Comparison of ENCODE assay signal across 8 mouse cellular contexts in the genomic region with DNA sequence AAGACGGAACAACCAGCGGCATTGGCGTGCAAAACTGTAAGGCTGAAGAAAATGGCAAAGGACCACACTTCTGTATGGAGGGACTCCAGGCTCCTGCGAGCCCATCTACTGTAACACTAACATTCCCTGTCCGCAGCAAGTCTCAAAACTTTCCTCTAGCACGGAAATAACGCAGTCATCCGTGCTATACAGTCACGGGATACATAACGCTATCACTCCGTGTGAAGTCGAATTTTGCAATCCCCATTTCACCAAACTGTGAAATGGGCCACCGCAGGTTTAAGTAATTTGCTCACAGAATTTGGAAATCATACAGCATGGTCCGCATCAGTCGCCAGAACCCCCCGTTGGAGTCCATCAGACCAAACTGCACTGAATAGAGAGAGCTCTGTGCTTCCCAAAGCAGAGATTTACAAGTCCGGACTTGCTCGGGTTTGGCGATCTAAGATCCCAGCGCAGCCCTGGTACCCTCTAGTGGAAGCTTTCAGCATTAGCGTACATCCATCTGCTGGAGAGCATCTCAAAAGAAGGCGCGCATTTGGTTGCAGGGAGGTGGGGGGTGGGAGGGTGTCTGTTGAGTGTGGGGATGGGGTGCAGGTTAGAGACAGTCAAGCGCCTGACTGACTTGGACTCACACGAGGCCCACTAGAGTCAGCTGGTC. TPM values are rescaled to one million over a fixed set of nuclear protein-coding genes. Genes with fewer than 3 reads are reported as not detected.
DNase-seq lines count a peak whose midpoint lies in the region; ATAC-seq and TF ChIP-seq lines count a peak whose summit lies in the region.

No protein-coding gene starts in this region.

- H3K27me3 ChIP-seq in hindbrain, postnatal 0 days (ENCODE audit: insufficient read depth, low read length): no peaks in the 10 kb centered on the region

- peak; percentile 87 for ATAC-seq in hindbrain, postnatal 0 days
- peak; percentile 74 for ATAC-seq in megakaryocyte, adult 5-6 weeks (ENCODE audit: poor library complexity, severe bottlenecking)

- H3K36me3 ChIP-seq in hindbrain, postnatal 0 days (ENCODE audit: insufficient read depth, low read length): no peaks in the 10 kb centered on the region

- intact Hi-C loops in gastrocnemius, adult 2 months (cut with DNase I): loop anchor here (2.0 to 10.0 kb wide), 3 partner anchors 29 to 123 kb away; a partner anchor contains a TSS
- intact Hi-C loops in left cerebral cortex, adult 2 months (cut with DNase I): loop anchor here (10.0 kb wide), 1 partner anchor 235 kb away; no protein-coding TSS in a partner anchor

- TF ChIP-seq CTCF in gastrocnemius, adult 2 months (IDR thresholded peaks at IDR 0.05): peak; percentile 77
- TF ChIP-seq CTCF in hindbrain, postnatal 0 days (IDR thresholded peaks at IDR 0.05; ENCODE audit: low read depth): peak; percentile 87
- TF ChIP-seq CTCF in left cerebral cortex, adult 2 months (IDR thresholded peaks at IDR 0.05): peak; percentile 73

- peak overlapping the region; percentile 36 for H3K9ac ChIP-seq in hindbrain, postnatal 0 days (replicated peaks; ENCODE audit: low read length)

- peak; percentile 97 for DNase-seq in R1 (ENCODE audit: low read depth, low spot score)
- peak; percentile 83 to 85 for DNase-seq in cerebellum, postnatal 14 days
- DNase-seq in gastrocnemius, adult 2 months: peak; percentile 82
- peak; percentile 92 for DNase-seq in hindbrain, postnatal 0 days (ENCODE audit: low spot score)
- peak; percentile 67 to 76 for DNase-seq in left cerebral cortex, adult 2 months (ENCODE audit: extremely low spot score in 1 of 2, low spot score in 2 of 2)
- peak; percentile 82 for DNase-seq in right cerebral cortex, adult 18-20 months
- DNase-seq in urinary bladder, postnatal 36 days (ENCODE audit: low spot score in 2 of 2): peak; percentile 52 to 81

- H3K4me1 ChIP-seq in hindbrain, postnatal 0 days (ENCODE audit: insufficient read depth, low read length): no peaks in the 10 kb centered on the region; the same call in 1 of the 2 replicates

- H3K27ac ChIP-seq in gastrocnemius, adult 2 months: peak overlapping the region; percentile 95
- peak overlapping the region; percentile 46; the same call in 1 of the 2 replicates for H3K27ac ChIP-seq in hindbrain, postnatal 0 days
- peak overlapping the region; percentile 70 for H3K27ac ChIP-seq in left cerebral cortex, adult 2 months

- H3K4me2 ChIP-seq in hindbrain, postnatal 0 days (ENCODE audit: low read depth, low read length): peak overlapping the region; percentile 66

- WGBS in hindbrain, postnatal 0 days: under 1% methylated on average over 25 of the region's 25 CpGs

- H3K9me3 ChIP-seq in hindbrain, postnatal 0 days (ENCODE audit: low read length): no peaks in the 10 kb centered on the region

- H3K4me3 ChIP-seq in gastrocnemius, adult 2 months: peak overlapping the region; percentile 83
- H3K4me3 ChIP-seq in hindbrain, postnatal 0 days (ENCODE audit: low read length): peak overlapping the region; percentile 28
- peak overlapping the region; percentile 48 for H3K4me3 ChIP-seq in left cerebral cortex, adult 2 months

RNA-seq across cellular contexts. Expression of a gene that starts 5.5 kb away (rescaled TPM):
- 10 to 100 TPM; 34.1 to 50.7 TPM for total RNA-seq in gastrocnemius, adult 2 months (2021)
- total RNA-seq in hindbrain, postnatal 0 days (2014; rRNA removed): 21.2 and 22.5 TPM in 2 replicates
- polyA plus RNA-seq in hindbrain, postnatal 0 days (2015; fragmentation: Nextera tagmentation; extraction: Ambion mirVana): 35.1 and 39.5 TPM in 2 replicates
- total RNA-seq in left cerebral cortex, adult 2 months (2021): 10 to 100 TPM; 26.4 to 28.2 TPM
- 17.2 and 19.8 TPM in 2 replicates for total RNA-seq in megakaryocyte, adult 5-6 weeks (2015)
- 8.2 and 15.2 TPM in 2 replicates for total RNA-seq in megakaryocyte, adult 5-6 weeks (2017)

RNA-seq across cellular contexts. Expression of a gene that starts 29.6 kb away (rescaled TPM):
- 10 to 100 TPM; 57.6 to 77.2 TPM for total RNA-seq in gastrocnemius, adult 2 months (2021)
- total RNA-seq in hindbrain, postnatal 0 days (2014; rRNA removed): 35.0 and 69.2 TPM in 2 replicates
- 99.8 and 102 TPM in 2 replicates for polyA plus RNA-seq in hindbrain, postnatal 0 days (2015; fragmentation: Nextera tagmentation; extraction: Ambion mirVana)
- 100 to 1,000 TPM; 142 to 143 TPM for total RNA-seq in left cerebral cortex, adult 2 months (2021)
- 39.3 and 45.0 TPM in 2 replicates for total RNA-seq in megakaryocyte, adult 5-6 weeks (2015)
- total RNA-seq in megakaryocyte, adult 5-6 weeks (2017): 32.3 and 41.5 TPM in 2 replicates

RNA-seq across cellular contexts. Expression of a gene that starts 41.8 kb away (rescaled TPM):
- total RNA-seq in gastrocnemius, adult 2 months (2021): under 1 TPM in 1 of 2 experiments, not detected in 1; 0.03 TPM
- total RNA-seq in hindbrain, postnatal 0 days (2014; rRNA removed): 1.8 and 1.9 TPM in 2 replicates
- polyA plus RNA-seq in hindbrain, postnatal 0 days (2015; fragmentation: Nextera tagmentation; extraction: Ambion mirVana): 0.61 and 1.0 TPM in 2 replicates
- under 1 TPM; 0.18 to 0.37 TPM for total RNA-seq in left cerebral cortex, adult 2 months (2021)
- not detected in 2 replicates for total RNA-seq in megakaryocyte, adult 5-6 weeks (2015)
- under 0.01 TPM in 1 of 2 replicates, not detected in the other for total RNA-seq in megakaryocyte, adult 5-6 weeks (2017)

RNA-seq across cellular contexts. Expression of a gene that starts 52.3 kb away (rescaled TPM):
- 10 to 100 TPM; 43.2 to 48.6 TPM for total RNA-seq in gastrocnemius, adult 2 months (2021)
- total RNA-seq in hindbrain, postnatal 0 days (2014; rRNA removed): 49.5 and 59.0 TPM in 2 replicates
- polyA plus RNA-seq in hindbrain, postnatal 0 days (2015; fragmentation: Nextera tagmentation; extraction: Ambion mirVana): 5.5 and 5.9 TPM in 2 replicates
- total RNA-seq in left cerebral cortex, adult 2 months (2021): 10 to 100 TPM; 87.2 to 91.9 TPM
- total RNA-seq in megakaryocyte, adult 5-6 weeks (2015): 4.0 and 4.4 TPM in 2 replicates
- total RNA-seq in megakaryocyte, adult 5-6 weeks (2017): 7.6 and 8.5 TPM in 2 replicates

Comparison
In these comparisons a context has a peak if more than half of its experiments do, and no peak if none do; other contexts are left out.
1. Peak in every context shown above with its lines: DNase-seq, ATAC-seq, H3K4me3 ChIP-seq and H3K27ac ChIP-seq.
2. H3K4me3 ChIP-seq: peak in every context shown above with its lines; median percentile 83 in gastrocnemius, adult 2 months; 48 in left cerebral cortex, adult 2 months; 28 in hindbrain, postnatal 0 days.